Mouse (Mus musculus): Measurements from ENCODE around the gene Gm49721.
"Not testable (repeated sequence)": the region's sequence is repeated elsewhere in the genome, so short reads cannot be mapped to it uniquely, and the experiment has no call there.

The Gm49721 gene

DNA sequence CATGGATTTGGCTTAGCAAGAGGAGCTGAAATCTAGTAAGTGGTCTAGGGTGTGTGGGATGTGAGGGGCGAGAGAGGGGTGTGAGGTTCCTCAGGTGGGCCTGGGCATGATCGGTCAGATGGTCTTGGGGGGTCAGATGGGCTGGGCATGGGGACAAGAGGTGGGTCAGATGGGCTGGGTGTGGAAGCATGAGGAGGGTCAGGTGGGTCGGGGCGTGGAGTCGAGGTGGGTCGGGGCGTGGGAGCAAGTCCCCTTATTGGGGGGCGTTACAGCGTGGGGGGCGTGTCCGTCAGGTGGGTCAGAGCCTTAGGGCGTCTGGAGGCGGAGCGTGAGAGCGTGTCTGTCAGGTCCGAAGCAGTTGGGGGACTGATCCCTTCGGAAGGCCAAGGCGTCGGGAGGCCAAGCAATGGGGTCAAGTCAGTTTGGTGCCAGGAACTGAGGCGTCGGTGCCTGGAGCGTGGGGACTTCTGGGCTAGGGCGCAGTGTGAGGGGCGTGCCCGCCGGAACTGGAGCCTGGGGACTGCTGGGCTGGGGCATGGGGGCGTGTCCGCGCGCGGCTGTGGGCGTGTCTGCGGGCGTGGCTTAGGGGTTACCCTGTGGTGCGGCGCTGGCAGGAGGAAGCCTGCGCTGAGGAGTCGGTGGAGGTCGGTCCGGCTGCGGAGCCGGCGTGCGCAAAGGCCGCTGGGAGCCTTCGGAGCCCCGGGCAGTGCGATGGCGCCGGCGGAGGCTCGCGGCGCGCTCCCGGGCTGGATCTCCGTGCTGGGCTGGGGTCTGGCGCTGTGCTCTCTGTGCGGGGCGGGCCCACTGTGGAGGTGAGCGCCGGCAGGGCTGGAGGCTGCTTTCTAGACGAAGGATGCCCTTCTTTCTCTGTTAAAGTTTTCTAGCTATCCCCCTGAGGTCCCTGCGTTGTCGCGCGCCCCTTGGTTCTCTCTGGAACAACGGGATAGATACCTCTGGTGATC is at the start of gene Gm49721:
TSS of gene Gm49721 (plus strand) at position 618 of the 962 bp plus-strand sequence.
- peak; percentile 37 to 61 for DNase-seq

DNA sequence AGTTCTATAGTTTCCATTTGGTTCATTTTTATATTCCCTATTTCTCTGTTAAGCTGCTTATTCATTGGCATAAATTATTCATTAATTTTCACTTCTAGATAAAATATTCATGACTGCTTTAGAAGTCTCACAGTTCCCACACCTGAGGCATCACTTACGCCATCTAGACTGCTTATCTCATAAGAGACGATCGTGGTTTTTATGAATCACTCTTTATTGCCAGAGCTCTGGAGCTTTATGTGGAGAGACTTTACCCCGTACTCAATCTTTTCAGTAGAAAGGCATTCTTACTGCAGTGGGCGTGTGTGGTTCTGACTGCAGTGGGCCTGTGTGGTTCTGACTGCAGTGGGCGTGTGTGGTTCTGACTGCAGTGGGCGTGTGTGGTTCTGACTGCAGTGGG is 47.1 kb upstream of the Gm49721 start:
- not testable (repeated sequence) for DNase-seq

DNA sequence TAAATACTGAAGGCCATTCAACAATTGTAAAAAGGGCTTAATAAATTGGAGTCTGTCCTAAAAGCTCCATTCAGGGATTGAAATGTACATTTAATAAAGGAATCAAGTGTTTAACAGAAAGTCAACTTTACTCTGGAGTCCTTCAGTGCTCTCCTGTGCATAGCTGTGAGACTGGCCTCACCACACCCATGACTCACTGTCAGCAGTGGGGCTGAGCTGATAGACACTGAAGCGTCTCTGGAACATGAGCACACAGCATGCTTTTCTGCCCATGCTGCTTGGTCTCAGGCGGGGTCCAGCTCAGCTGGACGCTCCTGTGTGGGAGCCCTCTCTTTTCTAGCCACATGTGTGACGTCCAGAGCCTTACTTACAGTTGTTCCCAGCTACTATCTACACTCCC is 36.1 kb upstream of the Gm49721 start:
- not testable (repeated sequence) for DNase-seq

DNA sequence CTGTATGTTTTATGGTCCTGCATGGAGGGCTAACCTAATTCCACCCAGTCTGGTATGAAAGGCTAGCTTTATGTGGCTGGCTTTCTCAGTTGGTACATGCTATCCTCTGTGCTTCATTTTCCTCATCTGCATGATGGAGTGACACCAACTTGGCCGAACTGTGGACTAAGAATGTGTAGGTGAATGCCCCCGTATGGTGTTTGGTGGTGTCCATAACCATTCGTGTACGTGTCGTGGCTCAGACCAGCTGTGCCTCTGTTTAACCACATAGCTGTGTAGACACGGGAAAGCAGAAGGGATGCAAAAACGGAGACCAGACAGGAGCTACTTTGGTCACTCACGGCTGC is 31.1 kb upstream of the Gm49721 start:
- not testable (repeated sequence) for DNase-seq

DNA sequence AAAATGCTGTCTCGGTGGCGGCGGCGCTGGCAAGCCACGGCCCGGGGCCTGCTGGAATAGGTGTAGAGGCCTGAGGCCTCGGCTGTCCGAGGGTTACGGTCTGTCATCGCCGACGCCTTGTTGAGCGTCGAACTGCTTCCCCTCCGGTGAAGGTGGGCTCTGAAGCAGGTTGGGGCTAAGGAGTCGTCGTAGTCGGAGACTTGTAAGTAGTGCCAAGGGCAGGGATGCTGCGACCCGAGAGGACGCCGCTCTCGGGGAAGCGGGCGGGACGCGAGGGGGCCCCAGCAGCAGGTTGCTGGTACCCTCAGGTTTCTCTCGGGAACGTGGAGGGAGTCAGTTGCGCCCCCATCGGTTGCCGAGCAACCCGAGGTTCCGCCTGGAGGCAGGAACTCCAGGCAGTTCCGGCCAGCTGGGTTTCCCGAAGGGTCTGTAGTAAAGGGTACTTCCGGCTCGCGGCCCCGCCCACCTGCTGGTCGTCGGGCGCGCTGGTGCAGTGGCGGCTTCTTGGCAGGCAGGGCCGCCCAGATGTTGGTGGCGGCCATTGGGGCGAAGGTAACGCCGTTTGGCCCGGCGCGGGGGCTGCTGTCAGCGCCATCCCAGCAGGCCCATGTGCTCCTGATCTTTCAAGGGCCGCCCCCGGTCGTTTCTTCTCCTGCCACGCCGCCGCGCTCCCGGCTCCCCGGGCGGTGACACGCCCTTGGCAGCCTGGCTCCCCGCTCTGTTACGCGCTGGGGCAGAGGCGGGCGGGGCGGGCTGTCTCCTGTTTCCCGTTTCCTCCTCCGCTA is 30.5 kb upstream of the Gm49721 start, which contains the start of gene Rsph3b:
TSS of gene Rsph3b (minus strand) at position 699 of the 785 bp plus-strand sequence.
- peak; percentile 67 to 70 for DNase-seq

DNA sequence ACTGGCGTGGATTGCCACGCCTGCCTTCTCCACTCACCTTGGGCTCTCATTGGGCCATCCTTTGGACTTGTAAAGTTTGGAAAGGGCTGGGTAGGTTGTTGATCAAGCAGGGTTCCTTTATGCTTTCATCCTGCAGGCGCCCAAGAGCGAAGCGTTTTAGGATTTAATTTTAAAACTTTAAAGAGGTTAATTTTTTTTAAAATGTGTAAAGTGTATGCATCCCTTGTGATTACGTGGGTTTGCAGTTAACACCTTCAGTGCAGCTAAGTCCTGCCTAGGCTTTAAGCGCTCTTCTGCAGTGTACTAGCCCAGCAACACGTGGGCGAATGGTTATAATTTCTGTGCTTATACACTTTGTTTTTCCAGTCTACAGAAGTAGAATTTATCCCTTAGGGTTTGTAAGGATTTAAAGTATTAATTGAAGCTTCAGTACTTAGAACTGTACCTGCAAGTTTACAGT is 29.9 kb upstream of the Gm49721 start:
- DNase-seq = not testable (repeated sequence)

DNA sequence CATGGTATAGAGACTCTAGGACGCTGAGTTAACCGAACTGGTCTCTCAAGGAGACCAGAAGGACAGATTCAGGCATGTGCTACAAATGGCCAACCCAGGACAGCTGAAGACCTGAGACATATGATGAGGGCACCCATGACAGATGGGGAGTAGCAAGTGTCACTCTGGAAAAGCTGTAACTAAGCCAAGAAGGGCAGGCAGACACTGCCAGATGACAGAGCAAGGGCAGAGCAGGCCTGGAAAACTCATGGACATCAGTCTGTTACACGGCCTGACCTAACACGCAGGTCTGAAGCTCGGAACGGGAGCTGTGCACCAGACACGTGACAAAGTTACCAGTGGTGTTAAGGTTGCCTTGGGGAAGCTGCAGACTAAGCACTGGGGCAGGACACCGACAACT is 19.8 kb upstream of the Gm49721 start:
- DNase-seq = peak; percentile 10 to 11

DNA sequence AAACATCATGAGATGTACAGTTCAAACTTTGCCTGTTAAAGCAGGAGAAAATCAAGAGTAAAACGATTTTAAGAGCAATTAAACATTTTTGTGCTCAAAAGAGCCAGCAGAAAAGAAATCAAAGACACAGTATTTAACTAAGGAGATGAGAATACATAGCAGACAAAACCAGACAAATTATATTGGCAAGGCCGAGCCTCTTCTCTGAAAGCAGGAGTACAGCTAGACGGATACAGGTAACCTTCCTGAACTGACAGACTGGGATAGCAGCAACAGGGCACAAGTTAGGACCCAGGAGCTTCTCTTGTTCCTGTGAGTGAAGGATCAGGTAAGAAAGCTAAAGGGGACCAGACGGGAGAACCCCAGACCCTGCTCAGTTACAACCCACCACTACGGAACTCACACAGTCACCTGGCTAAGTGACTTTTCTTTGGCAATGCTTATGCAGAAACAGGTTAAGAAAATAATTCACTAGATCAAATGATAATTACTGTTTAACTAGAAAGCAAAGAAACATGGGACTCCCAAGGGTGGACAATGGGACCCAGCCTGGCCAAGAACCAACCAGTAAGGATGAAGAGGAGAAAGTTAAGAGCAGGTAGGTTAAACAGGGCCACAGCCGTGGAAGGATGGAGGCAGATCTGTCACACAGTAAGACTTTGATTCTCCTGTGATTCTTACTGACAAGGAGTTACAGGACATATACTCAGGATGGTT is 19.0 kb upstream of the Gm49721 start:
- DNase-seq = not testable (repeated sequence)

DNA sequence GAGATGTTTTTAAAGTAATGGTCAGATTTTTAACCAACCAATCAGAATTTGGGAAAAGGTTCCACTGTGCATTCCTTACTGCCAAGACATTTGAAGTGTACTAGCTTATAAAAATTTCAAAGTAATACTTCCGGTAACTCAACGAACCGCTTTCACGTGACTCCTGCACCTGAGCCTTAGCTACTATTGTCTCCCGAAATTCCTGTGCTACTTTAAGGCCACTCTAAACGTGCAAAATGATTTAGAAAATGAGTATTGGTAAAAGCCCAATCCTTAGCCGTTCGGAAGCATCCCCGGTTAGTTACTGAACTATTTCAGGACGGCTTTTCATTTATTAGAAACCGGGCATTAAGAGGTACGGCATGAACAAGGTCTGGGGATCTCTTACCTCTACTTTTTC is 18.4 kb upstream of the Gm49721 start:
- not testable (repeated sequence) for DNase-seq

DNA sequence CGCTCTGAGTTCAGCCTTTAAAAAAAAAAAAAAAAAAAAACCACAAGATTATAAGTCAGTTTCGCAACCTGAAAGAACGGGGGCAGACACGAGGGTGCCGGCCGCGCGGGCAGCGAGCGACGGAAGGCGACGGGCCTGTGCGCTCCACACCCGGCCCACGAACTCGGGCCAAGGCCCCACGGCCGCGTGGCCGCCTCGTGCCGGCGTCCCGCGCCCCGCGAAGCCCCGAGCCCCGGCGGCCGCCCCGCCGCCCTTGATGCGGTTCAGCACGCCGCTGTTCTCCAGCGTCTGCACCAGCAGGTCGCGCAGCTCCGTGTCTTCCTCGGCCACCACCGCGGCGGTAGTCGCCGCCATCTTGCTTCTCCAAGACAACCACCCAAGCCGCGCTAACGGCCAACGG is 17.9 kb upstream of the Gm49721 start, which contains the start of gene Tagap1:
TSS of gene Tagap1 (minus strand) at position 381 of the 400 bp plus-strand sequence.
- peak; percentile 25 to 69 for DNase-seq

DNA sequence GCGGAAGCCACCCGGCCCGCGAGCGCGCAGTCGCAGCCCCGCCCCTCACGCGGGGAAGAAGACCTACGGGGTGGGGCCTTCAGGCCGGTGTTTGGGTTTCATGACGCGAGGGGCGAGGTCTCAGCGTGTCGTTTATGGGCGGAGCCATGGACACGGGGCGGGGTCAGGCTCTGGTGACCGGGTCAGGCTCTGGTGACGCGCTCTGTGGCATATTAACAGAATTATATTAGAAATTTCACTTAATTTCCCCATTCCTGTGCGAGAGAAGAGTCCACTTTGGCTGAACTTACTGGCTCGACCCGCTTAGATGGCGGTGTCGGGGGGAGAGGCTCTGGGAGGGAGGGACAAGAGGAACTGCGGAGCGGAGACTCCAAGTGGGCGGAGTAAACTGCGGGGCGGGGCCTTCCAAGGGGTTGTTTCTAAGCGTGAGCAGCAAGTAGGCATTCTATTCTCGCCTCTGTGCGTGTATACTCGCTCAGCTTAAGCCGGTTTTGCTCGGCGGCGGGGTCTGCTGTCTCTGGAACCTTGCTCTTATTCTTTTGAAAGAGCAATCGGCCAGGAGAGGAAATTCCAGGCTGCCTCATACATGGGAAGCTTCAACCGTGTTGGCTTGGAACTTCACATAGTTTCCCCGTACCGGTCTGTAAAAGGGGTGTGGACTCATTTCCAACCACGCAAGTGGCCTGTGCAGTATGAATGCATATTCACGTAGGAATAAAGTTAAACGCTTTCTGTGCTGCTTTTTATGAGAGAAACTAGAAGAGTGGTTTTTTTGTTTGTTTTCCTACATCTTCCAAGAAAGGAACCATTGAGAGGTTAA is 17.3 kb upstream of the Gm49721 start:
- peak in 1 of 2 experiments; percentile 56 for DNase-seq

DNA sequence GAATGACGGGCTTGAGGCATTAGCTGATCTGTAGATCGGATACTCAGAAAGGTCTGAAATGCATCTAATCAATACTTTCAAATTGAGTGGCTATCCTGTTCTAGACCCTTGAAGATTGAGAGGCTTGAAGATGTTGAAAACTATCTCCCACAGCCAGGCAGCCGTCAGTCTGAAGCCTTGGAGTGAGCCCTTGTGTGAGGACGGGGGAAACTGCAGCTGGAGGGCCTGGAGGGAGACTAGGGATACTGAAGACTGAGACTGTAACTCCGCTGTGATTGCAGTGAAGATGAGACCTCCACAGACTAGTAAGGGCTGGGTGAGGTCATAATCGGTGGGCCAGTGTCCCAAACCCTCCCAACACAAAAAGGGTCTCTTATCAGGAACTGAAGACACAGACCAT is 16.4 kb upstream of the Gm49721 start:
- DNase-seq = peak in 1 of 2 experiments; percentile 12

DNA sequence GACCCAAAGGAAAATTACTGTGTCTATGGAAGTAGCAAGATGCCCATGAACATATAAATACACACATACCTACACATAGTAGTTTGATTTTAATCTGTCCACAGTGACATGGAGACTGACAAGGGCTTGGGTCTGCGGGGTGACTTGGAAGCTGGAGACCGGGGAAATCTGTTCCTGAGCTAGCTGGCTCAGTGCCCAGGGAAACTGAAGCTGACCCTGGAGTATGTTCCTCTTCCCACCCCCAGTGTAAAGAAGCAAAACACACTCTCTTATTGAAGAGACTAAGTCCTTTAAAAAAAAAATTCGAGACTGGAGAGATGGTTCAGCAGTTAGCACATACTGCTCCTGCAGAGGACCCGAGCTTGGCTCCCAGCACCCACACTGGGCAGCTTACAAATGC is 15.8 kb upstream of the Gm49721 start:
- peak in 1 of 2 experiments; percentile 6 for DNase-seq

DNA sequence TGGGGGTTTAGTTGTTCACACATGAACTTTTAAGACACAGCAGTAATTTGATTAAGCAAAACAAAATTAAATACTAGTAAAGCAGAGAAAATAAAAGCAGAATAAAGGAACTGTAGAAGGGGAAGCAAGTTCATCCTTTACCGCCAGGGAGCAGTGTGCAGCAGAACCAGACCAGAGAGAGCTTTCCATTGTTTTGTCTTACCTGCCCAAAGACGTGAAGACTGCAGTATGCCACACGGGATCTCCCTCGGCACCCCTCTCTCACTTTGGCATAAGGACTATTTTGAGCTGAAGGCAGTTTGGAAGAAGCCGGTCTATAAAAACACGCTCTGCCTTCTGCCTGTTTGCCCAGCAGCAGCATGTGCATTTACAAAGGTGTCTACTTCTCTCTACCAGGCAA is 13.3 kb upstream of the Gm49721 start:
- DNase-seq = peak; percentile 17 to 29

DNA sequence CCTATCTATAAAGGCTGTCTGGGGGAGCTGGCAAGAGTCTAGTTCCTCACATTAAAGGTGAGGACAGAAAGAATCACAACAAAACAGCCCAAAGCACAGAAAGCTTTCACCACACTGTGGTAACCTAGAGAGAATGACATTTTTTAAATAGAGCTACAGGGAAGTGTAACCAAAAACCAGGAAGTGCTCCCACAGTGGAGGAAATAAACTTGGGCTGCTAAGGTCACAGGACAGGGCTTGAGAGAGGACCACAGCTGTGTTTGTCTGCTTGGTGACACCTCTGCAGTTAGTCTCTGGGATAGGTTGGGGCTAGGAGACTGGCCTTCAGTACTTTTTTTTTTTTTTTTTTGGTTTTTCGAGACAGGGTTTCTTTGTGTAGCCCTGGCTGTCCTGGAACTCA is 11.0 kb upstream of the Gm49721 start:
- not testable (repeated sequence) for DNase-seq

DNA sequence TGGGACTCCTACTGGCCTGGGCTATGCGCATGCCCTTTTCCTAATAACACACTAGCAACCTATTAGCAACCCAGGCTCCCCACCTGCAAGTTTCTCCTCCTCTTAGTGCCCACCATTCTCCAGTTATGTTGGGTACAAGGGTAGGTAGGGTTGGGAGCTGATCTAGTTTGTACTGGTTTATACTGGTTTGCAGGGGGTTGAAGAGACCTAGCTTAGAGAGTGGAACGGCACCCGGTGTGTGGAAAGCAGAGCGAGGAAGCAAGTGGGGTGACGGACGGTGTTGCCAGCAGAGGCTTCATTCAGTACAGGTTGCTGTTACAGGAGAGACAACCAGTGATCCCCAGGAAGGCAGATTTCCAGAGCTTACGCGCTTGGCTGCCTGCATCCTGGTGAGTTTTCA is 8.4 kb upstream of the Gm49721 start, which contains the start of gene Rnaset2b:
TSS of gene Rnaset2b (plus strand) at position 301 of the 400 bp plus-strand sequence.
- not testable (repeated sequence) for DNase-seq

DNA sequence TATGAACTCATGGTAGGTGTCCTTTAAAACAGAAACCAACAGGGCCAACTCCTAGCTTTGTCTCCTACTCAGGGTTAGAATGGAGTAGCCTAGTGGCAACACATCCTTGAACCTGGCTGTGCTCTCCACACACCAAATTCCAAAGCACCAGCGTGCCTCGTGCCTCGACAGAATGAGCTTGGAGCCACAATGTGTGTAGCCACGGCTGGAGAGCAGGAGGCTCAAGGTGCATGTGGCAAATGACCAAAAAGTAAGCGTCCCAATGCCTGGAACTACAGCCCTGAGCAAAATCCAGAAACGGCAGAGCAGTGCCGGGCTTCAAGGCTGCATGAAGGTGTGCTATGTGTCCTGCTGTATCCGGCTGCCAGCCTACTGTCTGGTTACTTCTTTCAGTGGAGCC is 7.5 kb upstream of the Gm49721 start:
- not testable (repeated sequence) for DNase-seq

DNA sequence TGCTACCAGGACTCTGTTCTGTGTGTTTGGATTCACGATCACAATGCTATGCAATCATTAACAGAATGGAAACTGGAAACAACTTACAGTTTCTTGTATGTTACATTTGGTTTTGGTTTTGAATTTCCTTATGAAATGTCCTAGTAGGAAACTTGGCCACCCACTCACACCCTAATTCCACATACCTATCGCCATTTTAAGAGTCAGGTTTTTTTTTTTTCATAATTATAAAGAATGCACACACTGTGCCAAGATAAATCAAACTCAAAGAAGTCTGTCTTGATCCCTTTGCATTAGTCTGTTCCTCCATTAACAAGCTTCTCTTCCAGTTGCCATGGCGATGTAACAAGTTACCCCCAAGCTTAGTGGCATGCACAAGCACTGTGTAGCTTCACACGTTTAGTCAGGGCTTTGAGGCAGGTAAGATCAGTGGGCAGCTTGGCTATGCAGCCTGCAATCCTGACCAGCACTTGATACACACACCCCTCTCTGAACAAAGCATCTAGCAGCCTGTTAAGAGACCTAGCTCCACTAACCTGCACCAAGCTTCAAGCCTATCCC is 5.8 kb upstream of the Gm49721 start:
- not testable (repeated sequence) for DNase-seq

DNA sequence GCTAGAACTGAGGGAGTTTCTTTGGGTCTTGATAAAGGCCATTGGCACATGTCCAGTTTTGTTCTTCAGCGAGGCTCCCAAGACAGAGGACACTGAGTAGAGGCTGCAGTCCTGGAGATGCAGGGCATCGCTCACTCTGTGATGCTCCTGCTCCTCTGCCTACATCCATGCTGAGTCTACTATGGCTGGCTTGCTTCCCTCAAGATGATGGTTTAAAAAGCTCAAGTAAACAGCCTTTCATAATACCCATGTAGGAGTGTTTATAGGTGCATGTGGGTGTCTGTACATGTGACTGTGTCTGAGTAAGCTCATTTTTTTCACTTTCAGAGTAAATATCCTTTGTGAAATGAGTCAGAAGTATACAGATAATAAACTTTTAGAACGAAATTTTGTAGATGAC is 3.7 kb upstream of the Gm49721 start:
- DNase-seq = not testable (repeated sequence)

DNA sequence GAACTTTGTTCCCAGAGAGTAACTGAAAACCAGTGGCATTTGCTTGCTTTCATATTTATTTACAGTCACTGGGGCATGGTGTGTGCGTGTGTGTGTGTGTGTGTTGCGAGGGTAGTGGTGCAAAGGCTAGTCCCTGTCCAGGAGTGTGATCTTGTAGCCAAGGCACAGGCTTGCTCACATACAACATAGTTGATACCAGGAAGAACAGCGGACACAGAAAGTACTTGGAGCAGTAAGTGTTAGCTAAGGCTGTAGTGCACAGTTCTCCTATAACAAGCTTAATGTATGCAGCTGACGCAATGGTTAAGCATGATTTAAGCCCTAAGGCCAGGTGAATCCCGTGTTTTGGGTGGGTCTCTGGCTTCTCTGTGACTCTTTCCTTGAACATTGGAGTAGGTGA is 676 bp downstream of the Gm49721 start:
- not testable (repeated sequence) for DNase-seq

DNA sequence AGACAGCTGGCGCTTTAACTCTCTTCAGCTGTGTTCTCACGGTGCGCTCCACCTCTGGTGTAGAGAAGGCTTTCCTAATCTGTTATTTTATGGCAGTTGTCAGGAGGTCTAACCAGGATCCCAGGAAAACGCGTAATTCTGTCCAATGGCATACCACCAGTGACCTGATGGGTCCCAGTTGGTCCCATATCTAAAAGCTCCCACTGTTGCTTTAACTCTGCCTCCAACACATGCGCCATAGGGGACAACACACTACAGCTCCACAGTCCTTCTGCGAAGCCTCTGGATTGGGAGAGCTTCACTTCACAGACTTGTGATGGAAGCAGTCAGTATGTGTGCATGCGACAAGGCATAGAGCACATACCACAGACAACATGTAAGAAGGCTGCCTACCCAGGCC is 1.4 kb downstream of the Gm49721 start:
- not testable (repeated sequence) for DNase-seq

Measured in cerebellum, adult 18-20 months (tissue).